In genomic region chr19:55806434-55807193, GRCm38 (mm10) we compare ENCODE assay signal across 8 mouse cellular contexts.
DNase-seq lines count a peak whose midpoint lies in the region; ATAC-seq lines count a peak whose summit lies in the region.

No protein-coding gene starts in this region.

- H3K9me3 ChIP-seq in midbrain, embryonic 11.5 days (ENCODE audit: control insufficient read depth, low read length) = no peaks in the 10 kb centered on the region
- H3K9me3 ChIP-seq in midbrain, embryonic 15.5 days = no peaks in the 10 kb centered on the region
- no peaks in the 10 kb centered on the region for H3K9me3 ChIP-seq in limb, embryonic 10.5 days (replicated peaks)

- peak overlapping the region; percentile 4; the same call in 1 of the 2 replicates for H3K9ac ChIP-seq in midbrain, embryonic 11.5 days (ENCODE audit: low read length)
- H3K9ac ChIP-seq in midbrain, embryonic 15.5 days = no peak overlapping the region

- H3K27ac ChIP-seq in midbrain, embryonic 11.5 days (ENCODE audit: low read depth, low read length) = no peak overlapping the region
- no peak overlapping the region for H3K27ac ChIP-seq in midbrain, embryonic 15.5 days
- peak overlapping the region; percentile 67 for H3K27ac ChIP-seq in limb, embryonic 10.5 days

- 61% methylated on average over 12 of the region's 12 CpGs for WGBS in midbrain, embryonic 11.5 days
- WGBS in midbrain, embryonic 15.5 days = 47% methylated on average over 12 of the region's 12 CpGs
- WGBS in limb, embryonic 10.5 days = 47% methylated on average over 12 of the region's 12 CpGs

- ATAC-seq in cerebellum, adult (ENCODE audit: insufficient number of reproducible peaks, low FRiP score, low TSS enrichment) = no peak
- ATAC-seq in midbrain, embryonic 11.5 days (ENCODE audit: low FRiP score) = no peak
- no peak for ATAC-seq in midbrain, embryonic 15.5 days (replicated peaks)

- H3K4me2 ChIP-seq in midbrain, embryonic 11.5 days = 0 out of 2 replicates have a peak overlapping the region, but pooled peaks have one; percentile 3
- H3K4me2 ChIP-seq in midbrain, embryonic 15.5 days = no peak overlapping the region

- H3K36me3 ChIP-seq in midbrain, embryonic 11.5 days (ENCODE audit: control insufficient read depth, insufficient read depth, low read length) = no peaks in the 10 kb centered on the region
- H3K36me3 ChIP-seq in midbrain, embryonic 15.5 days (replicated peaks) = no peaks in the 10 kb centered on the region
- H3K36me3 ChIP-seq in limb, embryonic 10.5 days = peaks cover 40% of the 10 kb centered on the region

- H3K4me3 ChIP-seq in midbrain, embryonic 11.5 days (ENCODE audit: low read depth, low read length) = no peak overlapping the region
- H3K4me3 ChIP-seq in midbrain, embryonic 15.5 days = no peak overlapping the region
- no peak overlapping the region for H3K4me3 ChIP-seq in limb, embryonic 10.5 days

- DNase-seq in cerebellum, adult 9-11 months = peak; percentile 4
- DNase-seq in midbrain, embryonic 11.5 days (ENCODE audit: low spot score, missing footprints) = peak; percentile 88
- no peak for DNase-seq in limb, embryonic 10.5 days (ENCODE audit: low spot score)
- DNase-seq in yolk sac, embryonic 10.5 days (ENCODE audit: low spot score) = peak; percentile 51
- no peak for DNase-seq in right cerebral cortex, postnatal 4 days
- no peak for DNase-seq in ovary, postnatal 36 days (ENCODE audit: low spot score)

- H3K4me1 ChIP-seq in midbrain, embryonic 11.5 days (ENCODE audit: control insufficient read depth, insufficient read depth, low read length) = peaks cover 12% of the 10 kb centered on the region
- peaks cover 30% of the 10 kb centered on the region for H3K4me1 ChIP-seq in midbrain, embryonic 15.5 days
- peaks cover 90% of the 10 kb centered on the region for H3K4me1 ChIP-seq in limb, embryonic 10.5 days

- H3K27me3 ChIP-seq in midbrain, embryonic 11.5 days (ENCODE audit: control insufficient read depth, insufficient read depth, low read length) = no peaks in the 10 kb centered on the region
- no peaks in the 10 kb centered on the region for H3K27me3 ChIP-seq in midbrain, embryonic 15.5 days (replicated peaks)
- no peaks in the 10 kb centered on the region for H3K27me3 ChIP-seq in limb, embryonic 10.5 days (ENCODE audit: low read depth, poor library complexity, severe bottlenecking)

Comparison
In these comparisons a context has a peak if more than half of its experiments do, and no peak if none do; other contexts are left out.
1. DNase-seq: peak in cerebellum, adult 9-11 months (single experiment), midbrain, embryonic 11.5 days (single experiment) and yolk sac, embryonic 10.5 days (single experiment); none in limb, embryonic 10.5 days (single experiment), right cerebral cortex, postnatal 4 days (single experiment) and ovary, postnatal 36 days (single experiment).